Mouse (Mus musculus): ENCODE results near the gene Prpsap1.
"Not testable (repeated sequence)": the region's sequence is repeated elsewhere in the genome, so short reads cannot be mapped to it uniquely, and the experiment has no call there.

Prpsap1 gene

DNA sequence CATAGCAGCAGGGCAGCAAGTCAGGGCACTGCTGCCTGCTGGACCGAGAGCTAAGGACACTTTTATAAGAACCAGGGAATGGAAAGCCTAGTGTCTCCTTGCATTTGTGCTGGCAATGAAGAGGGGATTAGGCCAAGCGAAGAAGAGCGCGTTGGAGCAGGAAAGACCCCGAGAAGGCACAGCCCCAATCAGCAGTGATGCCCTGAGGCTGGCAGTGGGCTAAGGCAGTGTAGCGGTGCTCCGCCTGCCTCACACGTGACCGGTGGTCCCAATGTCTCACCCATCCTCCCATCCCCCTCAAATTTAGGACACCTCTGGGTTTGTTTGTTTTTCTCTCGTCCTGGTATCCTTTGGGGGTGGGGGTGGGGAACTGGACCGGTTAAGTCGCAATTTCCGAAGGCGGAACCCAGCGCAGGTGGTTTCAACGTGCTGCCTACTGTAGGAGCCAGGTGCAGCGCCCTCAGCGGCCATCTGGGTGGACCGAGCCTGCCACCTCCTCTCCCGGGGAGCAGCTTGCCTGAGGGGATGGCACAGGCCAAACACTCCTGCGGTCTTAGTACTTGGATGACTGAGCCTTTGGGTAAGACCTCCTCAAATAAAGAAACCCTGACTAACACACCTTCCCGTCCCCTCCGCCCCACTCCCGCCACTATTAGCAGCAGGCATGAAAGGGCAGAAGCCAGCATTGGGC is 21.5 kb upstream of the Prpsap1 start:
- DNase-seq (ENCODE audit: low spot score in 2 of 2) = no peak

- no peak for DNase-seq (ENCODE audit: low spot score in 2 of 2)
Observed at GRCm38 (mm10) chr11:116513531-116514038, 19.6 kb upstream of the Prpsap1 start.

DNA sequence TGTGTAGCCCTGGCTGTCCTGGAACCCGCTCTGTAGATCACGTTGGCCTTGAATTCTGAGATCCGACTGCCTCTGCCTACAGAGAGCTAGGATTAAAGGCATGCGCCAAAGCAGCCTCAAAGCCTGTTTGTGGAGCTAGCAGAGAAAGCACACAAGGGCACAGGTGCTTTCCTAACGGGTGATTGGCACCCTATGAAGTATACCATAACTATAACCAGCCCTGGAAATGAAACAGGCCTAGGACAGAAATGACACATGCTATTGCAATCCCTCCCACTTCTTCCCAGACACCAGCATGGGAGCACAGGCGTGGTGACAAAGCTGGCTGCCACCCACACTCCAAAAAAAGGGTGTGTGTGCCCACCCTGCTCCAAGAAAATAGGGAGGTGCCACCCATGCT is 19.0 kb upstream of the Prpsap1 start:
- no peak for DNase-seq (ENCODE audit: low spot score in 2 of 2)

DNA sequence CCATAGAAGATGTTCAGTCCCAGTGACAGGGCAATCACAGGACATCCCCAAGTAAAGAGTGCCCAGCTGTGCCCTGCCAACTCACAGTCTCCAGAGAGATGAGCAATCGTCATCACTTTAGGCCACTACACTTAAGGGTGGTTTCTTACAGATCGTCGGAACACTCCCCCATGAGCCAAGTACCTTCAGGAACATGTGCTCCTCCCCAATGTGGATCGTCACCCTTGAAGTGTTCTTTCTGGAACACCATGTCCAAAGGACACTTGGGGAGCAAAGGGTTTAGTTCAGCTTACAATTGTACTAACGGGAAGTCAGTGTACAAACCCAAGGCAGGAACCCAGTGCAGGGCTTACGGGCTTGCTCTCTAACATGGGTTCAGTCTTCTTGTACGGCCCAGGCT is 18.2 kb upstream of the Prpsap1 start:
- no peak for DNase-seq (ENCODE audit: low spot score in 2 of 2)

DNA sequence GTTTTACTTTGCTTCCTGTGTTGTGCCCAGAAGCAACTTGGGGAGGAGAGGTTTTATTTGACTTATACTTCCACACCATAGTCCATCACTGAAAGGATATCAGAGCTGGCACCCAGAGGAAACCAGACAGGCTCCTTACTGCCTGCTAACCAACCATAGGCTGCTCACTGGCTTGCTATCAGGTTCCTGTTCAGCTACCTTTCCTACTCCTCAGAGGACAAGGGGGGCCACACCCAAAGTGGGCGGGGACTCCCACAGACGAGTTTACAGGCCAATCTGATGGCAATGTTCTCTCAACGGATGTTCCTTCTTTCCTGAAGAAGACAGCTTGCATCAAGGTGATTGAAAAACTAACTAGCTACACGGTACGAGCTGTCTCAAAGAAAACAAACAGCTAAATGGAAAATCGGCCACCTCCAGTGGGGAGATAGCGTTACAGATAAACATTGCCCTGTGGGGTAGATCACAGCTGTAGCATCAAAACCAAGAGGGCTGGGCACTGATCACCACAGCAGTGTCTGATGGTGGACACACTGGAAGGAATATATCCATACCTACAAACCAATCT is 17.4 kb upstream of the Prpsap1 start:
- DNase-seq (ENCODE audit: low spot score in 2 of 2) = no peak

GRCm38 (mm10) chr11:116508689-116509088 is 14.7 kb upstream of the Prpsap1 start:
- DNase-seq (ENCODE audit: low spot score in 2 of 2) = no peak

- no peak for DNase-seq (ENCODE audit: low spot score in 2 of 2)
Observed at GRCm38 (mm10) chr11:116506151-116506875, 12.3 kb upstream of the Prpsap1 start.

GRCm38 (mm10) chr11:116505573-116505972 is 11.6 kb upstream of the Prpsap1 start:
- no peak for DNase-seq (ENCODE audit: low spot score in 2 of 2)

DNA sequence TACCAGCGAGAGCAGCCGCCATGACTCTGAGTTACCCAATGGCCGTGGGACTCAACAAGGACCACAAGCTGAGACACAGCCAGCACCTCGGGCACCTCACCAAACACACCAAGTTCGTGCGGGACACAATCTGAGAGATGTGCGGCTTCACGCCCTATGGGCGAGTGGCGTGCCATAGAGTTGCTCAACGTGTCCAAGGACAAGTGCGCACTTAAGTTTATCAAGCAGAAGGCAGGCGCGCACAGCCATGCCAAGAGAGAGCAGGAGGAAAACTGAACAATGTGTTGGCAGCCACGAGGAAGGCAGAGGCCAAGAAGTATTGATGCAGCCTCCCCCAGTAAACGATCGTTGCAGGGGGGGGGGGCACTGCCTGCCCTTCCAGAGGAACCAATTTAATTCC is 10.5 kb upstream of the Prpsap1 start:
- no peak for DNase-seq (ENCODE audit: low spot score in 2 of 2)

GRCm38 (mm10) chr11:116501005-116501746 is 7.2 kb upstream of the Prpsap1 start:
- no peak for DNase-seq (ENCODE audit: low spot score in 2 of 2)

- no peak for DNase-seq (ENCODE audit: low spot score in 2 of 2)
Observed at GRCm38 (mm10) chr11:116499018-116499417, 5.0 kb upstream of the Prpsap1 start.

- no peak for DNase-seq (ENCODE audit: low spot score in 2 of 2)
Observed at GRCm38 (mm10) chr11:116498596-116498995, 4.6 kb upstream of the Prpsap1 start.

GRCm38 (mm10) chr11:116497313-116497712 is 3.3 kb upstream of the Prpsap1 start:
- DNase-seq (ENCODE audit: low spot score in 2 of 2) = no peak

DNA sequence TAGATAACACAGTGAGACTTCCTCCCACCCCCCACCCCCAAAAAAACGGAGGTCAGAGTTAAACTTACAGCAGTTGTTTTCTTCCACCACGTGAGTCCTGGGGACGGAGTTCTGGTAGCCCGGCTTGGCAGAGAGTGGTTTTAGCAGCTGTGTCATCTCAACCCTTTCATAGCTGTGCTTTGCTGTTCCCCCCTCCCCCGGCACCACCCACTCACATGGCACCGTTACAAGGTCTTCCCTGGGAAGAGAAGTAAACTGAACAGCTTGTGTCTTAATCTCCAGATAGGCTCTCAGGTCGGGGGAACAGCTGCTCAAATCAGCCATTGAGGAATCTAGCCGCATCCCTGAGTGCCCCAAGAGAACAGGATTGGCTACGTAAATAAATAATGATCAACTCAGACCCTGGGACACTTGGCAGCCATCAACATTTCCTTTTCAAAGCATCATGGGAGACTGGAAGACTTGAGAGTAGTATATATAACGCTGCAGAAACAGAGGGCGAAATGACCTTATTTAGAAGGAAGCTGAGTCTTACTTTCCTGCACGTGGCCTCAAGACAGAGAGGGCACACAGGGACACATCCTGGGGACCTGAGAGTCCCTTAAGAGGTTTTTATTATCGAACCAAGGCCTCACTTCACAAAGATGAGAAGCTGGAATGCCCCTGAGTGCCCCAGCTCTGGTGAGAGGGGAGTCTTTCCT is 622 bp upstream of the Prpsap1 start:
- DNase-seq (ENCODE audit: low spot score in 2 of 2) = peak; percentile 48 to 64

DNA sequence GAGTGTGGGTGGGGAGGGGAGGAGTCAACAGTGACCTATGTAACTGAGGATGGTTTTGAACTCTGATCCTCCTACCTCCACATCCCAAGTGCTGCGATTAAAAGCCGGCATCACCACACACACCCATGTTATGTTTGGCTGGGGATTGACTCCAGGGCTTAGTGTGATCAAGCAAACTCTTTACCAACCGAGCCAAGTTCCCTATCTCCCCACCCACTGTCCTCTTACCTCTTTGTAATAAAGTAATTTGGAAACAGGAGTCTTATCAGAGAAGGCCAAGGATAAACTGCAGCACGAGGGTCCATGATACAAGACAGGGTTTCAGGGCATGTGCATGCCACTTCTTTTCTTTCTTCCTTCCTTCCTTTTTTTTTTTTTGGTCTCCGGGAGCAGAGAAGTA is 811 bp downstream of the Prpsap1 start:
- DNase-seq (ENCODE audit: low spot score in 2 of 2) = no peak

- not testable (repeated sequence) for DNase-seq (ENCODE audit: low spot score in 2 of 2)
Observed at GRCm38 (mm10) chr11:116492507-116492906, 1.5 kb downstream of the Prpsap1 start.

GRCm38 (mm10) chr11:116491338-116491737 is 2.7 kb downstream of the Prpsap1 start:
- DNase-seq (ENCODE audit: low spot score in 2 of 2) = no peak

GRCm38 (mm10) chr11:116490232-116491107 is 3.5 kb downstream of the Prpsap1 start:
- DNase-seq (ENCODE audit: low spot score in 2 of 2) = peak; percentile 68 to 77

GRCm38 (mm10) chr11:116489771-116490231 is 4.2 kb downstream of the Prpsap1 start:
- DNase-seq (ENCODE audit: low spot score in 2 of 2) = no peak

- DNase-seq (ENCODE audit: low spot score in 2 of 2) = no peak
Observed at GRCm38 (mm10) chr11:116488693-116489375, 5.2 kb downstream of the Prpsap1 start.
